Mouse (Mus musculus) spleen, postnatal 14 days (tissue): ENCODE measurements around the gene Zhx3.

ENCODE experiments used
- DNase-seq, 2 experiments: peaks; one replicate each; pipeline ENCODE4 v3.0.0; 2021 to 2022; ENCODE audit warnings: low spot score in 2 of 2

Zhx3 gene

GRCm38 (mm10) chr2:160882436-160882835 is 9.6 kb upstream of the Zhx3 start:
- DNase-seq: no peak

- no peak for DNase-seq
Measured at GRCm38 (mm10) chr2:160881462-160882101, 8.8 kb upstream of the Zhx3 start.

GRCm38 (mm10) chr2:160880453-160881195 is 7.8 kb upstream of the Zhx3 start, which contains the start of gene Lpin3:
Lpin3 (plus strand) TSS chr2:160880670.
- no peak for DNase-seq

- no peak for DNase-seq
Measured at GRCm38 (mm10) chr2:160876115-160876514, 3.3 kb upstream of the Zhx3 start.

- no peak for DNase-seq
Measured at GRCm38 (mm10) chr2:160874231-160874877, 1.6 kb upstream of the Zhx3 start.

- peak; percentile 47 to 52 for DNase-seq
Measured at GRCm38 (mm10) chr2:160872395-160872794, 403 bp downstream of the Zhx3 start.

GRCm38 (mm10) chr2:160871310-160871709 is 1.5 kb downstream of the Zhx3 start:
- no peak for DNase-seq

GRCm38 (mm10) chr2:160869446-160869845 is 3.4 kb downstream of the Zhx3 start:
- DNase-seq: no peak

GRCm38 (mm10) chr2:160865266-160865665 is 7.5 kb downstream of the Zhx3 start:
- DNase-seq: no peak

GRCm38 (mm10) chr2:160864112-160864511 is 8.7 kb downstream of the Zhx3 start:
- DNase-seq: no peak

- DNase-seq: no peak
Measured at GRCm38 (mm10) chr2:160860363-160860762, 12.4 kb downstream of the Zhx3 start.

GRCm38 (mm10) chr2:160856359-160857102 is 16.3 kb downstream of the Zhx3 start:
- no peak for DNase-seq

GRCm38 (mm10) chr2:160854687-160855086 is 18.1 kb downstream of the Zhx3 start:
- DNase-seq: no peak

GRCm38 (mm10) chr2:160850360-160850759 is 22.4 kb downstream of the Zhx3 start:
- no peak for DNase-seq

- no peak for DNase-seq
Measured at GRCm38 (mm10) chr2:160849617-160850240, 23.1 kb downstream of the Zhx3 start.

GRCm38 (mm10) chr2:160848186-160848585 is 24.6 kb downstream of the Zhx3 start:
- DNase-seq: no peak

GRCm38 (mm10) chr2:160847664-160848063 is 25.1 kb downstream of the Zhx3 start:
- DNase-seq: no peak

- no peak for DNase-seq
Measured at GRCm38 (mm10) chr2:160840838-160841237, 32.0 kb downstream of the Zhx3 start.

- DNase-seq: no peak
Measured at GRCm38 (mm10) chr2:160810802-160811201, 62.0 kb downstream of the Zhx3 start.

- DNase-seq: no peak
Measured at GRCm38 (mm10) chr2:160810376-160810775, 62.4 kb downstream of the Zhx3 start.

- no peak for DNase-seq
Measured at GRCm38 (mm10) chr2:160806091-160806521, 66.7 kb downstream of the Zhx3 start.
